Mouse (Mus musculus) granulocyte monocyte progenitor cell, adult 5-6 weeks (primary cell): ENCODE results near the gene Cela3a. TPM values are rescaled to one million over a fixed set of nuclear protein-coding genes. Genes with fewer than 3 reads are reported as not detected.

ENCODE experiments used
- total RNA-seq, 2 experiments: library from RNA; stranded (forward) in 1 of 2; stranded (reverse) in 1 of 2; fragments of 200-712, 200-1000 nt in 1 of 2; fragments of >200 nt in 1 of 2; fragmentation: Nextera tagmentation in 1 of 2; gene quantifications; 2 replicates each; pipeline ENCODE4 v1.2.3; 2014 to 2017

The Cela3a gene
- total RNA-seq, 2 experiments from 2014 or later, result not detected

Other genes starting within 250 kb of the Cela3a start
- not detected in 2 replicates for gene Wnt4, start 132.3 kb downstream of the Cela3a start, total RNA-seq (2014; fragmentation: Nextera tagmentation)
- not detected in 2 replicates for gene Wnt4, start 132.3 kb downstream of the Cela3a start, total RNA-seq (2017)
- gene Cdc42, start 52.1 kb downstream of the Cela3a start, total RNA-seq (2014; fragmentation: Nextera tagmentation), result 417 and 477 TPM in 2 replicates
- 469 and 557 TPM in 2 replicates for gene Cdc42, start 52.1 kb downstream of the Cela3a start, total RNA-seq (2017)
- gene Cela3b, start 20.7 kb upstream of the Cela3a start, total RNA-seq (2014; fragmentation: Nextera tagmentation), result not detected in 2 replicates
- not detected in 2 replicates for gene Cela3b, start 20.7 kb upstream of the Cela3a start, total RNA-seq (2017)
- not detected in 2 replicates for gene 1700013G24Rik, start 43.5 kb upstream of the Cela3a start, total RNA-seq (2014; fragmentation: Nextera tagmentation)
- gene 1700013G24Rik, start 43.5 kb upstream of the Cela3a start, total RNA-seq (2017), result not detected in 2 replicates
- 0.21 TPM in 1 of 2 replicates, not detected in the other for gene Hspg2, start 59.0 kb upstream of the Cela3a start, total RNA-seq (2014; fragmentation: Nextera tagmentation)
- 0.05 TPM in 1 of 2 replicates, not detected in the other for gene Hspg2, start 59.0 kb upstream of the Cela3a start, total RNA-seq (2017)
- gene Ldlrad2, start 164.8 kb upstream of the Cela3a start, total RNA-seq (2014; fragmentation: Nextera tagmentation), result not detected in 2 replicates
- gene Ldlrad2, start 164.8 kb upstream of the Cela3a start, total RNA-seq (2017), result not detected in 2 replicates
- 76.3 and 119 TPM in 2 replicates for gene Usp48, start 184.0 kb upstream of the Cela3a start, total RNA-seq (2014; fragmentation: Nextera tagmentation)
- 132 and 151 TPM in 2 replicates for gene Usp48, start 184.0 kb upstream of the Cela3a start, total RNA-seq (2017)